Mouse (Mus musculus) C3H10T1/2 (cell line): ENCODE measurements around the gene Btbd1. TPM values are rescaled to one million over a fixed set of nuclear protein-coding genes. Genes with fewer than 3 reads are reported as not detected.

Experiments used
- polyA plus RNA-seq, 2 experiments: library from polyadenylated mRNA; unstranded; fragments of >200 nt; fragmentation: generic; extraction: Trizol; gene quantifications; one replicate each; pipeline ENCODE4 v1.2.1; 2012; ENCODE audit warnings: missing spikeins in 2 of 2

Gene Btbd1
- polyA plus RNA-seq, result 10 to 100 TPM in 1 of 2 experiments, 1 to 10 TPM in 1; 9.3 to 24.4 TPM

DNA sequence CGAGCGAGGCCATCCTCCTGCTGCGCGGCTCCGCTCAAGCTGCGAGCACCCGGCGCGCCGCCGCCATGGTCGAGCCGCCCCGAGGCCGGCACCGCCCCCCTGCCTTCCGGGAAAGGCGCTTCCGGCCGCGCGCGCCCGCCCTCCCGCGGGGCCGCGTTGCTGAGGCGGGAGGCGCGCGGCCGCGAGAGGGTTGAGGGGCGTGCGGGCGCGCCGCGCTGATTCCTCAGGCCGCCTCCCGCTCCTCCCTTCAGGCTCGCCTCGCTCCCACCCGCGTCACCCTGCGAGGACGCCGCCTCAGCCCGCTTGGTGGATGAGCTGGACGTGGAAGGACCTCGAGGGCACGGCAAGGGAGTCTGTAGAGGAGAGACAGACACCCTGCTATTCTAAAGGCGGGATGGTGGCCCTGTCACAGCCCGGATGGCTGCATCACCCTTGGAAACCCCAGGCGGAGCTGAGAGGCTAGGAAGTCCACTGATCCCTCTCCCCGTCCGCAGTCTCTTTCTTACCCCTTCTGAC lies at the start of gene Btbd1:
TSS of gene Btbd1 (minus strand) at position 53 of the 516 bp plus-strand sequence.

DNA sequence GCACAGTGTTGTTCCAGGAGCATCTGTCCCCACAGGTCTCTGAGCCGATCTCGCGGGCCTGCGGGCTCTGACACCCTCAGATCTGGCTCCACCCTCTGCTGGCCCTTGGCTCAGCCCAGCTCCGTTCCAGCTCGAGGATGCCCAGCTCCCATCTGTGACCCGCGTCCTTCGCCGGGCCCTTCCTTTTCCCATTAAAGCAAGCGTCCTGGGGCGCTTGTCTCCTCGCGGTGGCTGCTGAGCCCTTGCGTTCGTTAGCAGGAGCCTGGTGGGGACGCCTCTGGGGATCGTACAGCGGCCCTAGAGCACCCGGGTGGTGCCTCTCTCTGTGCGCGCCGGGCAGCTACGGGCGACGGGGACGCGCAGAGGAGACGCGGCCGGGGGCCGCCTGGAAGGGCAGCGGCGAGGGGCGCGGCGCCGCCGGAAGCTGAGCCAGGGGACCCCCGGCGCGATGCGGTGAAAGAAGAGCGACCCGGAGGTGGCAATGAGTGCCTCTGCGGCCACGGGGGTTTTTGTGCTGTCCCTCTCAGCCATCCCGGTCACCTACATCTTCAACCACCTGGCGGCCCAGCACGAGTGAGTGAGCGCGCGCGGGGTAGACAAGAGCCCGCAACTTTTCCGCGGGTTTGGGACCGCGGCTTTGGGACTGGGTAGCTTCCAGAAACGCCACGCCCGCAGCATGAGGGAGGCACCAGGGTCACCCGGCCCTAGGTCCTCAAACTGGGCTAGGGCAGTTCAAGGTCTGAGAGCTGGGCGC lies 29.9 kb upstream of the Btbd1 start, which contains the start of gene Tm6sf1:
TSS of gene Tm6sf1 (plus strand) at position 34 of the 754 bp plus-strand sequence.

GRCm38 (mm10) chr7:81855694-81856093 lies 26.5 kb upstream of the Btbd1 start, which contains the start of gene Gm10160:
TSS of gene Gm10160 (minus strand) at chr7:81855794.

DNA sequence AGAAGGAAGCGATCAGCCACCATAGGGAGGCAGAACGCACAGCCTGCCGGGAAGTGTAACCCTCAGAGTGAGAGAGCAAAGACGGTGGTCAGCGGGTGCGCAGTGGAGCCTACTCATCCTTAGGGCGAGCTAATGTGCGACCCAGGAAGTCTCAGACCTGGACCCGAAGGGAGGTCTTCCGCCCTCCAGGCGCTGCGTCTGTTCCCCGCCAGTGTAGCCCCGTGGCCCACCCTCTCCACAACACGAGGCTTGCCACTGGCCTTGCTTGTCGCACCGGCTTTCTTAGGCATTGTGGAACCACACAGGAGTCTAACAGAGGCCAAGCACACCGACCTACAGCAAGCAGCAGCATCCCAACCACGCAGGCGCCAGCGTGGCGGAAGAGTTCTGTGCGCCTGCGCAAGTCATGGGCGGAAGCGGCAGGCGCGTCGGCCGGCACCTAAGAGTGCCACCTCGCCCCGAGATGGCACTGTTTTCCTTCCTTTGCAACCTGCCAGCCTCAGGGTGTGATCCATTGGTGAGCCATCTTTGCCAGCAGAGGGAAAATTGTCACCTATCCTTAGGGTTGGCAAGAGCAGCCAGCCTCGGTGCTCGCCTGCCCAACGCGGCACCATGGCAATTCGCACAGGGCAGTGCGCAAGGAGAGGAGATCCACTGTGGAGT lies 40.0 kb downstream of the Btbd1 start, which contains the start of gene 3110040N11Rik:
TSS of gene 3110040N11Rik (minus strand) at position 384 of the 663 bp plus-strand sequence.

GRCm38 (mm10) chr7:81762180-81763109 lies 66.8 kb downstream of the Btbd1 start, which contains the start of gene Ramac:
TSS of gene Ramac (plus strand) at chr7:81762925.

Other genes with a start within 250 kb of the Btbd1 start
- not detected for gene Homer2, start 121.9 kb downstream of the Btbd1 start, polyA plus RNA-seq
- gene Ramac, start 66.5 kb downstream of the Btbd1 start, polyA plus RNA-seq, result 10 to 100 TPM in 1 of 2 experiments, 1 to 10 TPM in 1; 3.1 to 13.6 TPM
- gene 3110040N11Rik, start 40.0 kb downstream of the Btbd1 start, polyA plus RNA-seq, result 10 to 100 TPM; 10.6 to 33.7 TPM
- not detected for gene Gm10160, start 26.4 kb upstream of the Btbd1 start, polyA plus RNA-seq
- gene Tm6sf1, start 29.6 kb upstream of the Btbd1 start, polyA plus RNA-seq, result under 1 TPM; 0.05 to 0.20 TPM
- 1 to 10 TPM in 1 of 2 experiments, under 1 TPM in 1; 0.76 to 4.0 TPM for gene Hdgfl3, start 105.0 kb upstream of the Btbd1 start, polyA plus RNA-seq
- gene Bnc1, start 162.9 kb upstream of the Btbd1 start, polyA plus RNA-seq, result not detected